Mouse (Mus musculus) heart, postnatal 0 days (tissue): ENCODE data around the gene Sgsh. TPM values are rescaled to one million over a fixed set of nuclear protein-coding genes. Genes with fewer than 3 reads are reported as not detected.

Experiments used
- ATAC-seq: fragments of 200-750 bp; cut with Nextera tagmentation; 2 replicates; pipeline ENCODE4 v1.8.0; 2017; ENCODE audit warnings: low read depth, moderate number of reproducible peaks, moderate library complexity; ENCODE audit not compliant: insufficient read depth
- DNase-seq: peaks from one replicate; pipeline ENCODE4 v3.0.0-alpha.2; 2016; ENCODE audit warnings: low spot score
- H3K27ac ChIP-seq: fragments of 300-500 bp; sonication (generic); 2 replicates; pipeline ENCODE4 v1.5.1; 2014; ENCODE audit warnings: low read depth, mild to moderate bottlenecking
- H3K27me3 ChIP-seq: fragments of 300-500 bp; sonication (generic); 2 replicates; pipeline ENCODE4 v1.6.1; 2014; ENCODE audit warnings: low read length, mixed read lengths; ENCODE audit not compliant: control insufficient read depth, insufficient read depth
- H3K36me3 ChIP-seq: fragments of 300-500 bp; sonication (generic); replicated peaks from 2 replicates; pipeline ENCODE4 v1.6.1; 2014; ENCODE audit warnings: low read length, mixed read lengths; ENCODE audit not compliant: control insufficient read depth, insufficient read depth
- H3K4me1 ChIP-seq: fragments of 300-500 bp; sonication (generic); 2 replicates; pipeline ENCODE4 v1.6.1; 2014; ENCODE audit warnings: antibody characterized with exemption; ENCODE audit not compliant: control insufficient read depth, insufficient read depth
- H3K4me2 ChIP-seq: fragments of 300-500 bp; sonication (generic); 2 replicates; pipeline ENCODE4 v1.6.1; 2014; ENCODE audit warnings: low read depth, mild to moderate bottlenecking, low read length, moderate library complexity
- H3K4me3 ChIP-seq: fragments of 300-500 bp; sonication (generic); 2 replicates; pipeline ENCODE4 v1.5.1; 2014; ENCODE audit warnings: low read depth, low read length
- H3K9ac ChIP-seq: fragments of 300-500 bp; sonication (generic); replicated peaks from 2 replicates; pipeline ENCODE4 v1.6.1; 2014; ENCODE audit warnings: low read depth, low read length, mixed read lengths
- H3K9me3 ChIP-seq: fragments of 300-500 bp; sonication (generic); replicated peaks from 2 replicates; pipeline ENCODE4 v1.6.1; 2016; ENCODE audit warnings: low read length; ENCODE audit not compliant: control insufficient read depth
- CTCF ChIP-seq: IDR thresholded peaks from 2 replicates; pipeline ENCODE4 v1.5.1; 2016; ENCODE audit warnings: antibody characterized with exemption, control low read depth, low read depth
- EP300 ChIP-seq: IDR thresholded peaks from 2 replicates; pipeline ENCODE4 v1.6.1; 2016; ENCODE audit warnings: antibody characterized with exemption, low read depth
- WGBS: fragments of 180-500 bp; shearing (Covaris S2); extraction: QIAGEN DNeasy Blood & Tissue Kit; methylation state at CpG from one replicate; pipeline ENCODE4 v1.1.7; 2014; 5-methylcytosine and 5-hydroxymethylcytosine counted together
- polyA plus RNA-seq: library from polyadenylated mRNA; unstranded; fragments of >200 nt; fragmentation: Nextera tagmentation; extraction: Ambion mirVana; gene quantifications from 2 replicates; pipeline ENCODE4 v1.2.1, GENCODE M21; 2015
- total RNA-seq: library from RNA; depleted of rRNA; stranded (reverse); fragments of >200 nt; gene quantifications from 2 replicates; pipeline ENCODE4 v1.2.3, GENCODE M21; 2014; ENCODE audit warnings: low replicate concordance

Gene Sgsh
- total and polyA plus RNA-seq, 2 experiments from 2014 or later = 6.5 to 14.8 TPM

- Histone ChIP-seq H3K4me1 (0 out of 2 replicates have a peak, but pooled peaks cover 15% of the 10 kb centered on the region), H3K9me3 (no peaks in the 10 kb centered on the region), H3K36me3 (peaks cover under 1% of the 10 kb centered on the region; the same call in 1 of the 2 replicates), H3K9ac (no peak overlapping the region), H3K27me3 (no peaks in the 10 kb centered on the region), H3K4me2 (no peak overlapping the region), H3K27ac (no peak overlapping the region), H3K4me3 (no peak overlapping the region)
- TF ChIP-seq EP300 = no peak
- no peak for TF ChIP-seq CTCF
- no peak for DNase-seq
- no peak for ATAC-seq
- WGBS = 40% methylated on average over 4 of the region's 4 CpGs
Measured at GRCm38 (mm10) chr11:119384904-119385303, 29.6 kb upstream of the Sgsh start.

- Histone ChIP-seq H3K4me3 (no peak overlapping the region), H3K4me2 (no peak overlapping the region), H3K27ac (no peak overlapping the region), H3K9ac (no peak overlapping the region), H3K9me3 (no peaks in the 10 kb centered on the region), H3K36me3 (peaks cover 16% of the 10 kb centered on the region), H3K27me3 (no peaks in the 10 kb centered on the region), H3K4me1 (0 out of 2 replicates have a peak, but pooled peaks cover 2% of the 10 kb centered on the region)
- WGBS = 70% methylated on average over 6 of the region's 6 CpGs
- DNase-seq = no peak
- TF ChIP-seq EP300 (no peak), CTCF (no peak)
- ATAC-seq = no peak
Measured at GRCm38 (mm10) chr11:119382338-119382850, 27.1 kb upstream of the Sgsh start.

GRCm38 (mm10) chr11:119381631-119382337, 26.4 kb upstream of the Sgsh start:
- H3K27ac ChIP-seq = peak overlapping the region; percentile 22; the same call in 1 of the 2 replicates
- H3K4me1 ChIP-seq = no peaks in the 10 kb centered on the region
- DNase-seq (no peak), ATAC-seq (peak; percentile 55; the same call in 1 of the 2 replicates)
- H3K9ac ChIP-seq = no peak overlapping the region
- H3K36me3 ChIP-seq = peaks cover 22% of the 10 kb centered on the region
- WGBS = 33% methylated on average over 9 of the region's 9 CpGs
- no peak overlapping the region for H3K4me3 ChIP-seq
- no peaks in the 10 kb centered on the region for H3K27me3 ChIP-seq
- no peak overlapping the region for H3K4me2 ChIP-seq
- TF ChIP-seq EP300 (no peak), CTCF (no peak)
- no peaks in the 10 kb centered on the region for H3K9me3 ChIP-seq

- DNase-seq (no peak), ATAC-seq (0 out of 2 replicates have a peak, but pooled peaks have one; percentile 3)
- 97% methylated on average over 1 of the region's 1 CpGs for WGBS
- H3K4me1 ChIP-seq = no peaks in the 10 kb centered on the region
- peaks cover 22% of the 10 kb centered on the region for H3K36me3 ChIP-seq
- no peak overlapping the region for H3K4me2 ChIP-seq
- no peaks in the 10 kb centered on the region for H3K9me3 ChIP-seq
- TF ChIP-seq EP300 = no peak
- no peak for TF ChIP-seq CTCF
- no peak overlapping the region for H3K27ac ChIP-seq
- no peak overlapping the region for H3K9ac ChIP-seq
- no peaks in the 10 kb centered on the region for H3K27me3 ChIP-seq
- H3K4me3 ChIP-seq = no peak overlapping the region
Measured at GRCm38 (mm10) chr11:119378551-119378950, 23.2 kb upstream of the Sgsh start.

- Histone ChIP-seq H3K9me3 (no peaks in the 10 kb centered on the region), H3K4me3 (no peak overlapping the region), H3K9ac (no peak overlapping the region), H3K36me3 (peaks cover 22% of the 10 kb centered on the region), H3K4me1 (no peaks in the 10 kb centered on the region), H3K27me3 (no peaks in the 10 kb centered on the region), H3K27ac (no peak overlapping the region), H3K4me2 (no peak overlapping the region)
- no peak for TF ChIP-seq CTCF
- TF ChIP-seq EP300 = no peak
- DNase-seq (no peak), ATAC-seq (no peak)
- WGBS = 89% methylated on average over 11 of the region's 11 CpGs
Measured at GRCm38 (mm10) chr11:119377326-119377725, 22.0 kb upstream of the Sgsh start.
